Mouse (Mus musculus) C2C12 (cell line): Measurements from ENCODE around the gene Shank3. TPM values are rescaled to one million over a fixed set of nuclear protein-coding genes. Genes with fewer than 3 reads are reported as not detected.
A peak's percentile ranks its signal among the peaks of the same experiment; 100 is the strongest.

Source experiments
- H3K27me3 ChIP-seq: one replicate; pipeline ENCODE4 v1.6.1; 2011; ENCODE audit not compliant: control insufficient read depth, insufficient read depth, insufficient read length
- H3K36me3 ChIP-seq: one replicate; pipeline ENCODE4 v1.6.1; 2011; ENCODE audit not compliant: control insufficient read depth, insufficient read depth
- H3K4me3 ChIP-seq: one replicate; pipeline ENCODE4 v1.5.1; 2011; ENCODE audit warnings: mild to moderate bottlenecking, control low read depth; ENCODE audit not compliant: poor library complexity, insufficient read depth, severe bottlenecking
- H3K79me2 ChIP-seq: one replicate; pipeline ENCODE4 v1.6.1; 2011; ENCODE audit not compliant: control insufficient read depth, insufficient read depth
- H3K79me3 ChIP-seq: one replicate; pipeline ENCODE4 v1.6.1; 2011; ENCODE audit warnings: low read depth, control low read depth
- H3ac ChIP-seq: one replicate; pipeline ENCODE3; 2011; ENCODE audit warnings: low read depth; ENCODE audit not compliant: control insufficient read depth, insufficient read length
- CEBPB ChIP-seq: IDR thresholded peaks from one replicate; pipeline ENCODE4 v1.6.1; 2011; ENCODE audit warnings: low read depth, mild to moderate bottlenecking, control low read depth, moderate library complexity
- CTCF ChIP-seq: IDR thresholded peaks from one replicate; pipeline ENCODE4 v1.5.1; 2011; ENCODE audit not compliant: control insufficient read depth, insufficient read depth, insufficient read length
- FOSL1 ChIP-seq: IDR thresholded peaks from one replicate; pipeline ENCODE4 v1.8.0; 2011; ENCODE audit warnings: mild to moderate bottlenecking, low read length; ENCODE audit not compliant: poor library complexity, insufficient read depth, severe bottlenecking
- MAX ChIP-seq: IDR thresholded peaks from one replicate; pipeline ENCODE4 v1.6.1; 2011; ENCODE audit warnings: mild to moderate bottlenecking, control low read depth
- MYOD1 ChIP-seq: IDR thresholded peaks from one replicate; pipeline ENCODE4 v1.6.1; 2011; ENCODE audit warnings: low read depth; ENCODE audit not compliant: control insufficient read depth, insufficient read length
- MYOG ChIP-seq: IDR thresholded peaks from one replicate; pipeline ENCODE4 v1.6.1; 2011; ENCODE audit not compliant: control insufficient read depth, insufficient read length; ENCODE audit errors: extremely low read depth
- USF1 ChIP-seq: IDR thresholded peaks from one replicate; pipeline ENCODE4 v1.6.1; 2011; ENCODE audit warnings: low read depth, mild to moderate bottlenecking, control low read depth, moderate library complexity
- polyA plus RNA-seq: library from polyadenylated mRNA; unstranded; fragments of >200 nt; fragmentation: generic; extraction: Trizol; gene quantifications from one replicate; pipeline ENCODE4 v1.2.1, GENCODE M21; 2012; ENCODE audit warnings: missing spikeins

The Shank3 gene
- polyA plus RNA-seq, 1 experiment = 4.0 TPM

- Histone ChIP-seq H3K27me3 (no peaks in the 10 kb centered on the region), H3K79me3 (no peaks in the 10 kb centered on the region), H3K79me2 (no peaks in the 10 kb centered on the region), H3K4me3 (no peak overlapping the region), H3ac (no peak overlapping the region), H3K36me3 (no peaks in the 10 kb centered on the region)
- no peak for TF ChIP-seq CTCF
- TF ChIP-seq USF1 = peak; percentile 97
- peak; percentile 78 for TF ChIP-seq CEBPB
- peak; percentile 34 for TF ChIP-seq FOSL1
- no peak for TF ChIP-seq MYOD1
- peak; percentile 93 for TF ChIP-seq MAX
- TF ChIP-seq MYOG = no peak
These were observed 18.8 kb upstream of the Shank3 start for GRCm38 (mm10) chr15:89480584-89480983.

- no peak for TF ChIP-seq USF1
- no peak for TF ChIP-seq MYOG
- no peak for TF ChIP-seq CEBPB
- TF ChIP-seq MYOD1 = peak; percentile 85
- TF ChIP-seq MAX = peak; percentile 90
- TF ChIP-seq CTCF = no peak
- TF ChIP-seq FOSL1 = peak; percentile 85
- H3K27me3 ChIP-seq = no peaks in the 10 kb centered on the region
- no peaks in the 10 kb centered on the region for H3K79me3 ChIP-seq
- H3K79me2 ChIP-seq = no peaks in the 10 kb centered on the region
- no peak overlapping the region for H3K4me3 ChIP-seq
- H3K36me3 ChIP-seq = no peaks in the 10 kb centered on the region
- H3ac ChIP-seq = no peak overlapping the region
These were observed 11.2 kb upstream of the Shank3 start for GRCm38 (mm10) chr15:89488182-89488581.

DNA sequence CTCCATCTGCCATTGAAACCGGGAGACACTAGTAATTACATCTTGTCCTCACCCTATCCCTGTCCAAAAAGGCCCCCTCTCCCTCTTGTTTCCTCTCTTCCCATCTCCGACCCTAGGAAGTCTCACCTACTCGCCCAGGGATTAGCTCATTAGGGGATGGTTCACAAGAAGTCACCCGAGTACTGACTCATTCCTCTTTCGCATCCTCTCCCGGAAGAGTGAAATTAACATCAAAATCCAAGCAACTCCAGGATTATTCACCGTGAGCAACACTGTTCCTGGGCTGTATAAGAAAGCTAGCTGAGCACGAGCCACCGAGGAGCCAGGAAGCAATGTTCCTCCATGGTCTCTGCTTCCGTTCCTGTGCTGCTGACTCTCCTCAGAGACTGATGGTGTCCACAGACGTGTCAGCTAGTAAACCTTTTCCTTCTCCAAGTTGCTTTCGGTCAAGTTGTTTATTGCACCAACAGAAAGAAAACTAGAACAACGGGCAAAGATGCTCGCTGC lies 10.8 kb upstream of the Shank3 start:
- H3K79me3 ChIP-seq = no peaks in the 10 kb centered on the region
- H3K27me3 ChIP-seq = no peaks in the 10 kb centered on the region
- peak overlapping the region; percentile 37 for H3ac ChIP-seq
- no peak overlapping the region for H3K4me3 ChIP-seq
- H3K36me3 ChIP-seq = no peaks in the 10 kb centered on the region
- no peaks in the 10 kb centered on the region for H3K79me2 ChIP-seq
- TF ChIP-seq MYOG (no peak), MYOD1 (no peak), CTCF (no peak), CEBPB (no peak), MAX (peak; percentile 78), FOSL1 (no peak), USF1 (no peak)

DNA sequence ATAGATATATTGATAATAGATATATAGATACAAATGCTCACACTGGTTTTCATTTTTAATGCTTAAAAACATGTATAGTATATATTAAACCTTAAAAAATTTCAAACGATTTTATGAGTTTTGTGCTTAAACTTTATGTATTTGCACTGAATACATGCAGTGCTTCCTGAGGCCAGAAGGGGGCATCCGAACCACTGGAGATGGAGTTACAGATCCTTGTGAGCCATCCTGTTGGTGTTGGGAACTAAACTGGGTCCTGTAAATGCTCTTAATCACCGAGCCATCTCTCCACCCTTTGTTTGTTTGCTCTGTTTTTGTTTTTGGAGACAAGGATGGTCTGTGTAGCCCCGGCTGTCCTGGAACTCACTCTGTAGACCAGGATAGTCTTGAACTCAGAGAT lies 4.5 kb upstream of the Shank3 start:
- TF ChIP-seq FOSL1 (no peak), MYOG (no peak), MAX (no peak), CTCF (no peak), CEBPB (no peak), MYOD1 (no peak), USF1 (no peak)

DNA sequence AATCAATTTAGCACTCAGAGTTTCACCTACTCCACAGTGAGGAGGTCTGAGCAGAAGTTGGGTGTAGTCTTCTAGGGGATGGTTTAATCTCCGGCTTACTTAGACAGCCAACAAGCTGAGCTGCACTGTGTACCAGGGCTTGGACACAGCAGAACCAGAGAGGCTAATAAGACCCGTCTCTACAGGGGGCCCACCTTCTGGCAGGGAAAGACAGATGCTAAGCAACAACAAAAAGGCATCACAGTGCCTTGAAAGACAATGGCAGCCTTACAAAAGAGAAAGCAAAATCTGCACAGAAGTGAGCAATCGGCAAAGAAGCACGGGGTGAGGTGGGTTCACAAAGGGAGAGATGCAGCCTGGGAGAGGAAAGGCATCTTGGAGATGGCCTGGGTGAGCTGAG lies 3.3 kb upstream of the Shank3 start:
- Histone ChIP-seq H3ac (no peak overlapping the region), H3K79me3 (no peaks in the 10 kb centered on the region), H3K36me3 (no peaks in the 10 kb centered on the region), H3K27me3 (peaks cover 3% of the 10 kb centered on the region), H3K79me2 (no peaks in the 10 kb centered on the region), H3K4me3 (no peak overlapping the region)
- TF ChIP-seq MYOD1 (no peak), MYOG (no peak), CEBPB (no peak), FOSL1 (no peak), CTCF (no peak), USF1 (no peak), MAX (no peak)

More for the DNA sequence above, 4.5 kb upstream of the Shank3 start:
- no peaks in the 10 kb centered on the region for H3K79me3 ChIP-seq
- no peaks in the 10 kb centered on the region for H3K36me3 ChIP-seq
- no peak overlapping the region for H3K4me3 ChIP-seq
- no peaks in the 10 kb centered on the region for H3K79me2 ChIP-seq
- H3ac ChIP-seq = no peak overlapping the region
- H3K27me3 ChIP-seq = peaks cover 3% of the 10 kb centered on the region

- H3K4me3 ChIP-seq = no peak overlapping the region
- H3K79me3 ChIP-seq = no peaks in the 10 kb centered on the region
- peaks cover 3% of the 10 kb centered on the region for H3K27me3 ChIP-seq
- H3K36me3 ChIP-seq = no peaks in the 10 kb centered on the region
- no peaks in the 10 kb centered on the region for H3K79me2 ChIP-seq
- no peak overlapping the region for H3ac ChIP-seq
- no peak for TF ChIP-seq MYOG
- TF ChIP-seq CTCF = no peak
- no peak for TF ChIP-seq MAX
- TF ChIP-seq MYOD1 = no peak
- TF ChIP-seq CEBPB = no peak
- no peak for TF ChIP-seq USF1
- no peak for TF ChIP-seq FOSL1
These were observed 2.6 kb upstream of the Shank3 start for GRCm38 (mm10) chr15:89496841-89497240.
